Comparison of ENCODE assay signal across 15 mouse cellular contexts in the genomic region with DNA sequence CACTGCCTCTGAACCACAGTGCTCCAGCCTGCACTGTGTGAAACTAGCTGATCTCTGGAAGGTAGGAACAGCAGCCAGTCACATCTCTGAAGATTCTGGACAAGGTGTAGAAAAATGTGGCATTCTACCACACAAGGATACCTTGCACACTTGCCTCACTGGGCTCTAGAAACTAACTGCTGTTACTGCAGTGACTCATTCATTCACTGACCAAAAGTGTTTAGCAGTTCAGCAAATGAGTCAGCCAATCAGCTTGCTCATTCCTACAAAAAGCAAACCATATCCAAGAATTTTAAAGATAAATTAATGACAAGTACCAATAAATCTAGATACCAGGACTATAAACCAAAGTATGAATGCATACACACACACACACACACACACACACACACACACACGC.
"Had no signal": no experiment of that assay in that cellular context is flagged by ENCODE, and none has a peak within 500 bp of the region (broad histone marks: within the 10 kb centered on the region; RNA-seq: fewer than 3 reads in every experiment).

No protein-coding gene starts in this region.

- H3K36me3 ChIP-seq: midbrain, embryonic 15.5 days; neural tube, embryonic 12.5 days had no signal

- H3K9me3 ChIP-seq: megakaryocyte, embryonic 14.5 days; midbrain, embryonic 13.5 days; midbrain, embryonic 15.5 days; neural tube, embryonic 12.5 days had no signal

- DNase-seq: lung, adult 18-20 months; lung, embryonic 14.5 days; lung, postnatal 10 days; lung, postnatal 36 days; right cerebral cortex, postnatal 25 days; right cerebral cortex, postnatal 4 days; spleen, adult 18-20 months; thymus, adult 2 months; thymus, postnatal 14 days; thymus, postnatal 36 days had no signal

- H3K27ac ChIP-seq: macrophage; midbrain, embryonic 13.5 days; midbrain, embryonic 15.5 days; neural tube, embryonic 12.5 days had no signal

- H3K4me1 ChIP-seq: megakaryocyte, embryonic 14.5 days; midbrain, embryonic 13.5 days; midbrain, embryonic 15.5 days; neural tube, embryonic 12.5 days had no signal

- H3K4me3 ChIP-seq: megakaryocyte, embryonic 14.5 days; midbrain, embryonic 13.5 days; midbrain, embryonic 15.5 days; neural tube, embryonic 12.5 days had no signal

- H3K27me3 ChIP-seq: megakaryocyte, embryonic 14.5 days; midbrain, embryonic 13.5 days; midbrain, embryonic 15.5 days; neural tube, embryonic 12.5 days had no signal
